Mouse (Mus musculus) induced T-regulatory cell, adult 2 months (primary cell): ENCODE measurements around the gene Ctnnal1.

Source experiments
- DNase-seq: peaks from one replicate; pipeline ENCODE4 v3.0.0-alpha.2; 2012; ENCODE audit warnings: low read depth

The Ctnnal1 gene

GRCm38 (mm10) chr4:56801907-56802668 is 62.9 kb downstream of the Ctnnal1 start, which contains the start of the genes Elp1 and Fam206a:
Gene Elp1, minus strand, starts transcription at chr4:56802331.
Gene Fam206a, plus strand, starts transcription at chr4:56802345.
- DNase-seq: peak; percentile 96

- peak; percentile 4 for DNase-seq
Measured at GRCm38 (mm10) chr4:56791373-56791772, 73.6 kb downstream of the Ctnnal1 start.

- no peak for DNase-seq
Measured at GRCm38 (mm10) chr4:56771065-56771464, 93.9 kb downstream of the Ctnnal1 start.

GRCm38 (mm10) chr4:56768913-56769312 is 96.1 kb downstream of the Ctnnal1 start:
- DNase-seq: no peak

GRCm38 (mm10) chr4:56767861-56768284 is 97.1 kb downstream of the Ctnnal1 start:
- no peak for DNase-seq
